Mouse (Mus musculus) forebrain, embryonic 16.5 days (tissue): Measurements from ENCODE around the gene Nfatc4. TPM values are rescaled to one million over a fixed set of nuclear protein-coding genes. Genes with fewer than 3 reads are reported as not detected.

Experiments used
- polyA plus RNA-seq: library from polyadenylated mRNA; unstranded; fragments of >200 nt; fragmentation: Nextera tagmentation; extraction: Ambion mirVana; gene quantifications from 2 replicates; pipeline ENCODE4 v1.2.1, GENCODE M21; 2015

The Nfatc4 gene
- polyA plus RNA-seq, 1 experiment from 2014 or later = 12.3 TPM

Other genes with a start within 250 kb of the Nfatc4 start
- gene Fitm1, start 247.5 kb upstream of the Nfatc4 start, polyA plus RNA-seq = not detected in 2 replicates
- gene Psme1, start 245.0 kb upstream of the Nfatc4 start, polyA plus RNA-seq = 185 and 197 TPM in 2 replicates
- gene Emc9, start 237.8 kb upstream of the Nfatc4 start, polyA plus RNA-seq = 12.9 and 23.4 TPM in 2 replicates
- gene Psme2, start 232.0 kb upstream of the Nfatc4 start, polyA plus RNA-seq = 179 and 182 TPM in 2 replicates
- gene Rnf31, start 231.4 kb upstream of the Nfatc4 start, polyA plus RNA-seq = 16.9 and 22.5 TPM in 2 replicates
- 7.8 and 11.8 TPM in 2 replicates for gene Irf9, start 219.6 kb upstream of the Nfatc4 start, polyA plus RNA-seq
- 9.4 and 11.3 TPM in 2 replicates for gene Rec8, start 205.1 kb upstream of the Nfatc4 start, polyA plus RNA-seq
- gene Ipo4, start 187.2 kb upstream of the Nfatc4 start, polyA plus RNA-seq = 92.5 and 110 TPM in 2 replicates
- gene Gm49378, start 185.2 kb upstream of the Nfatc4 start, polyA plus RNA-seq = 0.67 and 3.8 TPM in 2 replicates
- 62.1 and 66.2 TPM in 2 replicates for gene Tm9sf1, start 179.3 kb upstream of the Nfatc4 start, polyA plus RNA-seq
- gene Tssk4, start 173.0 kb upstream of the Nfatc4 start, polyA plus RNA-seq = 0.29 and 0.51 TPM in 2 replicates
- gene Mdp1, start 162.6 kb upstream of the Nfatc4 start, polyA plus RNA-seq = 63.5 and 71.3 TPM in 2 replicates
- gene Gmpr2, start 151.2 kb upstream of the Nfatc4 start, polyA plus RNA-seq = 52.5 and 62.6 TPM in 2 replicates
- gene Nedd8, start 151.0 kb upstream of the Nfatc4 start, polyA plus RNA-seq = 514 and 544 TPM in 2 replicates
- 31.4 and 32.6 TPM in 2 replicates for gene Tinf2, start 141.3 kb upstream of the Nfatc4 start, polyA plus RNA-seq
- 0.26 and 0.28 TPM in 2 replicates for gene Tgm1, start 109.2 kb upstream of the Nfatc4 start, polyA plus RNA-seq
- gene Rabggta, start 100.9 kb upstream of the Nfatc4 start, polyA plus RNA-seq = 52.6 and 53.3 TPM in 2 replicates
- gene Dhrs1, start 77.5 kb upstream of the Nfatc4 start, polyA plus RNA-seq = 81.9 and 83.5 TPM in 2 replicates
- gene Nop9, start 77.5 kb upstream of the Nfatc4 start, polyA plus RNA-seq = 36.4 and 46.0 TPM in 2 replicates
- gene Cideb, start 64.7 kb upstream of the Nfatc4 start, polyA plus RNA-seq = 0.21 TPM in 1 of 2 replicates, not detected in the other
- gene Ltb4r2, start 61.7 kb upstream of the Nfatc4 start, polyA plus RNA-seq = 0.21 and 0.38 TPM in 2 replicates
- 0.24 and 0.25 TPM in 2 replicates for gene Ltb4r1, start 57.2 kb upstream of the Nfatc4 start, polyA plus RNA-seq
- gene Adcy4, start 39.0 kb upstream of the Nfatc4 start, polyA plus RNA-seq = 3.2 and 3.7 TPM in 2 replicates
- 2.7 and 3.2 TPM in 2 replicates for gene Ripk3, start 34.3 kb upstream of the Nfatc4 start, polyA plus RNA-seq
- 11.3 and 13.2 TPM in 2 replicates for gene Nynrin, start 30.9 kb downstream of the Nfatc4 start, polyA plus RNA-seq
- gene Cbln3, start 61.2 kb downstream of the Nfatc4 start, polyA plus RNA-seq = 0.14 and 0.21 TPM in 2 replicates
- 10.3 and 11.1 TPM in 2 replicates for gene Khnyn, start 61.8 kb downstream of the Nfatc4 start, polyA plus RNA-seq
- gene Sdr39u1, start 77.1 kb downstream of the Nfatc4 start, polyA plus RNA-seq = 102 and 128 TPM in 2 replicates
- 0.27 and 0.61 TPM in 2 replicates for gene Cma1, start 121.5 kb downstream of the Nfatc4 start, polyA plus RNA-seq
- not detected in 2 replicates for gene Cma2, start 127.8 kb downstream of the Nfatc4 start, polyA plus RNA-seq
- not detected in 2 replicates for gene Mcpt1, start 194.8 kb downstream of the Nfatc4 start, polyA plus RNA-seq
- not detected in 2 replicates for gene Mcpt9, start 207.4 kb downstream of the Nfatc4 start, polyA plus RNA-seq
- not detected in 2 replicates for gene Mcpt2, start 218.9 kb downstream of the Nfatc4 start, polyA plus RNA-seq
- gene Mcpt4, start 239.2 kb downstream of the Nfatc4 start, polyA plus RNA-seq = not detected in 2 replicates